Mouse (Mus musculus) heart, adult 2 months (tissue): ENCODE results near the gene Gm45140. TPM values are rescaled to one million over a fixed set of nuclear protein-coding genes. Genes with fewer than 3 reads are reported as not detected.
"Not testable (repeated sequence)": the region's sequence is repeated elsewhere in the genome, so short reads cannot be mapped to it uniquely, and the experiment has no call there.

Source experiments
- DNase-seq, 2 experiments: peaks; one replicate each; pipeline ENCODE4 v3.0.0; 2021
- H3K27ac ChIP-seq: fragments of 200-600 bp; 2 replicates; pipeline ENCODE4 v1.8.1; 2022
- H3K27me3 ChIP-seq: fragments of 200-500 bp; 2 replicates; pipeline ENCODE4 v1.6.1; 2012; ENCODE audit warnings: mild to moderate bottlenecking, low read length, inconsistent platforms, mixed read lengths; ENCODE audit not compliant: control insufficient read depth, insufficient read depth
- H3K36me3 ChIP-seq: fragments of 200-500 bp; 2 replicates; pipeline ENCODE4 v1.6.1; 2012; ENCODE audit warnings: low read length, inconsistent platforms; ENCODE audit not compliant: control insufficient read depth, insufficient read depth
- H3K4me1 ChIP-seq: fragments of 200-500 bp; 2 replicates; pipeline ENCODE4 v1.6.1; 2011; ENCODE audit warnings: low read length; ENCODE audit not compliant: control insufficient read depth, insufficient read depth
- H3K4me3 ChIP-seq: fragments of 200-600 bp; 2 replicates; pipeline ENCODE4 v1.8.1; 2022
- H3K79me2 ChIP-seq: fragments of 200-500 bp; replicated peaks from 2 replicates; pipeline ENCODE4 v1.6.1; 2012; ENCODE audit warnings: mild to moderate bottlenecking, inconsistent platforms, low read length, moderate library complexity, mixed read lengths; ENCODE audit not compliant: control insufficient read depth, insufficient read depth
- H3K9ac ChIP-seq: fragments of 200-500 bp; 2 replicates; pipeline ENCODE4 v1.6.1; 2012; ENCODE audit warnings: low read depth, mild to moderate bottlenecking, control low read depth, inconsistent platforms, low read length, mixed read lengths
- CTCF ChIP-seq: fragments of 200-600 bp; IDR thresholded peaks from 2 replicates; pipeline ENCODE4 v1.8.1; 2022; ENCODE audit warnings: antibody characterized with exemption, mild to moderate bottlenecking, moderate library complexity
- EP300 ChIP-seq: fragments of 200-500 bp; IDR thresholded peaks from 2 replicates; pipeline ENCODE4 v1.6.1; 2011; ENCODE audit warnings: low read depth, low read length, control low read depth; ENCODE audit not compliant: insufficient read depth
- POLR2A ChIP-seq: fragments of 200-500 bp; IDR thresholded peaks from 2 replicates; pipeline ENCODE4 v1.6.1; 2011; ENCODE audit warnings: mild to moderate bottlenecking, low read depth, low read length, control low read depth; ENCODE audit not compliant: insufficient read depth
- WGBS: fragments of 180-500 bp; shearing (Covaris S2); methylation state at CpG from one replicate; pipeline ENCODE4 v1.1.7; 2018; 5-methylcytosine and 5-hydroxymethylcytosine counted together
- intact Hi-C: fragments of 180-260 bp; cut with DNase I; formaldehyde crosslinking; loops from one replicate; pipeline ENCODE4 v1.15.1; 2025
- polyA plus RNA-seq: library from polyadenylated mRNA; depleted of rRNA; stranded (reverse); fragments of >200 nt; gene quantifications from 2 replicates; pipeline ENCODE4 v1.2.3, GENCODE M21; 2012
- total RNA-seq, 2 experiments: library from RNA; stranded (reverse); gene quantifications; 2 replicates each; pipeline ENCODE4 v1.2.3; 2021

The Gm45140 gene
- total and polyA plus RNA-seq, 3 experiments: 0.16 to 1.4 (median 0.23) TPM

DNA sequence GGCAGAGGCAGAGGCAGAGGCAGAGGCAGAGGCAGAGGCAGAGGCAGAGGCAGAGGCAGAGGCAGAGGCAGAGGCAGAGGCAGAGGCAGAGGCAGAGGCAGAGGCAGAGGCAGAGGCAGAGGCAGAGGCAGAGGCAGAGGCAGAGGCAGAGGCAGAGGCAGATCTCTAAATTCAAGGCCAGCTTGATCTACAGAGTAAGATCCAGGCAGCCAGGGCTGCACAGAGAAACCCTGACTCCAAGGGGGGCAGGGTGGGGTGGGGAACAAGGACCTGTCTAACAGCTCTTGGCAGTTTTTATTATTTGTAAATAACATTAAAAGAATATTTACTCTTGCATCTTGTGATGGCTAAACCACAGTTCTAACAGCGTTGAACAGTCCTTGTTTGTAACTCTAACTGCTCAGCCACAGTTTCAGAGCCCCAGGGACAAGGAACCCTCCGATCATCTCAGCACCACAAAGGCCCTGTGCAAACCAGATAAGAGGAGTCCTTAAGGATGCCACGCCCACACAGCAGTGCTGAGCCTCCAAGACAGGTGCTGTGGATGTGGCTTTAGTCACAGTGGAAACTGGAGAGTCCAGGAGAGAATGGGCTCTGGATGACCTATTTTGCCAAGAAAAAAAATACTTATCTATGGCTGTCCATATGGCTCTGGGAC, 59.9 kb downstream of the Gm45140 start:
- 51% methylated on average over 3 of the region's 3 CpGs for WGBS
- intact Hi-C loops: no loop called here

DNA sequence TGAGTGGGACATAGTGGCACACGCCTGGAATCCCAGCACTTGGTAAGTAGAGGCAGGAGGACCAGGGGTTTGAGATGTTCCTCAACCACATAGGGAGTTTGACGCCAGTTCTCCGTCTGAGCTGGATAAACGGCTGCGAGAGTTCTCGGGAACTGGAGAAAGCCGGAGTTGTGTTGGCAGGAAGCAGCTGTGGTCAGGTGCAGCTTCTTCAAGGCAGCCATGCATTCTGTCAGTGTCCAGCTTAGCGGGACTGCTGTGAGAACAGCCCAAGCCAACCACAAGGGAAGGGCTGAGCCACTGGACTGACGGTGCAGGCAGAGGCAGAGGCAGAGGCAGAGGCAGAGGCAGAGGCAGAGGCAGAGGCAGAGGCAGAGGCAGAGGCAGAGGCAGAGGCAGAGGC, 60.7 kb downstream of the Gm45140 start:
- Histone ChIP-seq H3K27me3 (no peaks in the 10 kb centered on the region), H3K36me3 (no peaks in the 10 kb centered on the region), H3K4me1 (no peaks in the 10 kb centered on the region), H3K4me3 (no peak overlapping the region), H3K79me2 (no peaks in the 10 kb centered on the region), H3K27ac (no peak overlapping the region), H3K9ac (no peak overlapping the region)
- DNase-seq: no peak
- WGBS: 71% methylated on average over 9 of the region's 9 CpGs
- intact Hi-C loops: no loop called here
- no peak for TF ChIP-seq CTCF
- no peak for TF ChIP-seq EP300
- TF ChIP-seq POLR2A: no peak

More for the DNA sequence above, 59.9 kb downstream of the Gm45140 start:
- Histone ChIP-seq H3K27me3 (no peaks in the 10 kb centered on the region), H3K9ac (no peak overlapping the region), H3K36me3 (no peaks in the 10 kb centered on the region), H3K27ac (no peak overlapping the region), H3K4me1 (no peaks in the 10 kb centered on the region), H3K79me2 (no peaks in the 10 kb centered on the region), H3K4me3 (no peak overlapping the region)
- TF ChIP-seq CTCF: no peak
- TF ChIP-seq EP300: no peak
- no peak for TF ChIP-seq POLR2A
- DNase-seq: no peak

GRCm38 (mm10) chr6:87774466-87774865, 61.1 kb downstream of the Gm45140 start:
- Histone ChIP-seq H3K36me3 (no peaks in the 10 kb centered on the region), H3K9ac (no peak overlapping the region), H3K4me1 (no peaks in the 10 kb centered on the region), H3K4me3 (no peak overlapping the region), H3K27ac (no peak overlapping the region), H3K79me2 (no peaks in the 10 kb centered on the region), H3K27me3 (no peaks in the 10 kb centered on the region)
- intact Hi-C loops: no loop called here
- no peak for TF ChIP-seq EP300
- no peak for TF ChIP-seq POLR2A
- TF ChIP-seq CTCF: no peak
- DNase-seq: no peak
- 20% methylated on average over 1 of the region's 1 CpGs for WGBS

GRCm38 (mm10) chr6:87770626-87771025, 65.0 kb downstream of the Gm45140 start:
- H3K27me3 ChIP-seq: no peaks in the 10 kb centered on the region
- WGBS: 32% methylated on average over 8 of the region's 8 CpGs
- H3K79me2 ChIP-seq: no peaks in the 10 kb centered on the region
- intact Hi-C loops: no loop called here
- no peaks in the 10 kb centered on the region for H3K36me3 ChIP-seq
- H3K4me3 ChIP-seq: no peak overlapping the region
- no peak overlapping the region for H3K9ac ChIP-seq
- TF ChIP-seq CTCF (peak; percentile 38), POLR2A (no peak)
- H3K27ac ChIP-seq: no peak overlapping the region
- DNase-seq: no peak
- no peaks in the 10 kb centered on the region for H3K4me1 ChIP-seq

GRCm38 (mm10) chr6:87764296-87764695, 71.3 kb downstream of the Gm45140 start:
- not testable (repeated sequence) for H3K4me1 ChIP-seq, H3K9ac ChIP-seq, H3K27me3 ChIP-seq, H3K79me2 ChIP-seq, H3K4me3 ChIP-seq, DNase-seq, H3K36me3 ChIP-seq, H3K27ac ChIP-seq
- intact Hi-C loops: loop anchor here (1.0 to 10.0 kb wide), 4 partner anchors 48 to 341 kb away; partner anchors contain the start of genes Copg1 and Rab43
- 89% methylated on average over 2 of the region's 2 CpGs for WGBS

DNA sequence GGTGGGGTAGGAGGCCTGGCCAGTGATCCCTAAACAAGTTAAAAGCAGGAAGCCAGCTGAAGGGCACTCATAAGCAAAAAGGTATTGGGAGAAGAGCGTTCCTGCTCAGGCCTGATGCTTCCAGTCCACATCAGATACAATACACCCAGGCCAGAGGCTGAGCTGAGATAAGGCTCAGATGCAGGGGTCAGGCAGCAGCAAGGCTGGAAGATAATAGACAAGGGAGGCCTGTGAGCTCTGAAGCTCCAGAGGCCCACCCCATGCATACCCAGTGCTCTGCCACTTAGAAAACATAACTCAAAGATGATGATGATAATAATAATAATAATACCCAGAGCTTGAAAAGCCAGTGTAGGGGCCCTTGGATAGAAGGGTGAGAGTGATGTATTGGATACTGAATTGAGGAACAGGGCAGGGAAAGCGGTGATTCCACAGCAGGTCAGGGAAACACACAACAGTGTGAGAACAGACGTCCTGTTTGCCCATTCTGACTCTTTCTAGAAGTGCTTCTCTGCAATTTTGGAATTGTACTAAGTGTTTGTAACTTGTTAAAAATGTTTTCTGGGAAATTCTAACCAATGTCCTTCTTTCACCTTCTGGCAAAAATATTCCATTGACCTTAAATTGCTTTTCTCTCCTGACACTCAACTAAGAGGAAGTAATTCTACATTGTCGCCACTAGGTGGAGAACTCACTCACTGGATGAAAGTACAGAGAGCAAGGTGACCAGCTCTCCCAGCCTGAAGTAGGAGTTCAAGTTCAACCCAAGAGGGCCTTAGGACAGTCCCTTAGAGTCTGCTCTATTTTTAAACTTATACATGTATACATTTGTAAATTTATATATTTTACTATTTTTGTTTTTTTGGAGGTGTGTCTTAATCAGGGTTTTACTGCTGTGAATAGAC, 72.0 kb downstream of the Gm45140 start:
- Histone ChIP-seq H3K36me3 (no peaks in the 10 kb centered on the region), H3K4me1 (no peaks in the 10 kb centered on the region; the same call in 1 of the 2 replicates), H3K27ac (no peak overlapping the region), H3K4me3 (no peak overlapping the region), H3K79me2 (no peaks in the 10 kb centered on the region), H3K27me3 (no peaks in the 10 kb centered on the region), H3K9ac (no peak overlapping the region)
- 57% methylated on average over 4 of the region's 4 CpGs for WGBS
- no peak for DNase-seq
- TF ChIP-seq EP300: no peak
- TF ChIP-seq CTCF: peak; percentile 94
- no peak for TF ChIP-seq POLR2A
- intact Hi-C loops: loop anchor here (1.0 to 10.0 kb wide), 4 partner anchors 49 to 341 kb away; partner anchors contain the start of genes Copg1 and Rab43
